Mouse (Mus musculus) c-Kit-negative CD71-positive TER-119-positive erythroid progenitor cells, embryonic 14.5 days (primary cell): ENCODE data around the gene Zdhhc24.
"Not testable (repeated sequence)": the region's sequence is repeated elsewhere in the genome, so short reads cannot be mapped to it uniquely, and the experiment has no call there.

Source experiments
- DNase-seq: peaks from one replicate; pipeline ENCODE4 v3.0.0-alpha.2; 2013; ENCODE audit warnings: low read depth, low spot score

Zdhhc24 gene

GRCm38 (mm10) chr19:4878405-4879323 lies at the start of gene Zdhhc24:
Zdhhc24 (plus strand) TSS chr19:4878668.
- peak; percentile 94 for DNase-seq

DNA sequence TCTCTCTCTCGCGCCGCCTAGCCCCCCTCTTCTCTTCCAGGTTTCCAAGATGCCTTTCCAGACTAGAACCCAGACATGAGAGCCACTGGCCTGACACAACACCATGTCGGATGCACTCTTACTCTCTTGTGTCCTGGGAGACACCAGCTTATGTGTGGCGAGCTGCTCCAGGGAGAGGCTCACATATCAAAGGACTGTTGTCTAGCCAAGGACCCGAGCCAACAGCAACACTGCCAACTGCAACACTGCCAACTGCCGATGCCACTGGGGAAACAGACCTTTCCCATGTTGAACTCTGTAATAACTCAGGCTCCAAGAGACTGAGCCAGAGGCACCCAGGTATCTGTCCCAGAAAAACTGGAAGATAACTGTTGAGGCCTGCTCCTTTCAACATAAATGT lies 49.3 kb upstream of the Zdhhc24 start:
- no peak for DNase-seq

- no peak for DNase-seq
These were observed 44.5 kb upstream of the Zdhhc24 start for GRCm38 (mm10) chr19:4833977-4834376.

- no peak for DNase-seq
These were observed 42.4 kb upstream of the Zdhhc24 start for GRCm38 (mm10) chr19:4836096-4836495.

DNA sequence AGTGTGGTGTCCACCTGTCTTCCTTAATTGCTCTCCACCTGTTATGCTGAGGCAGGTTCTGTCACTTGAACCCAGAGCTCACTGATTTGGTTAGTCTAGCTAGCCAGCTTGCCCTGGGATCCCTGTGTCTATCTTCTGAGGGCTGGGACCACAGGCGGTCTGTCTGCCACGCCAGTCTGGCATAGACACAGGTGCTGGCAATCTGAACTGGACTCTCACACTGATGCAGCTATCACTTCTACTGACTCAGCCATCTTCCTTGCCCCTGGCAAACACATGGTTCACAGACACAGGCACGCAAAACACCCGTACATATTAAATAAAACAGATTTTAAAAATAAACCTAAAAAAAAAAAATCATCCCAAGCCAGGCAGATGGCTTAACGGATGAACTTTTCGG lies 41.4 kb upstream of the Zdhhc24 start:
- DNase-seq = no peak

DNA sequence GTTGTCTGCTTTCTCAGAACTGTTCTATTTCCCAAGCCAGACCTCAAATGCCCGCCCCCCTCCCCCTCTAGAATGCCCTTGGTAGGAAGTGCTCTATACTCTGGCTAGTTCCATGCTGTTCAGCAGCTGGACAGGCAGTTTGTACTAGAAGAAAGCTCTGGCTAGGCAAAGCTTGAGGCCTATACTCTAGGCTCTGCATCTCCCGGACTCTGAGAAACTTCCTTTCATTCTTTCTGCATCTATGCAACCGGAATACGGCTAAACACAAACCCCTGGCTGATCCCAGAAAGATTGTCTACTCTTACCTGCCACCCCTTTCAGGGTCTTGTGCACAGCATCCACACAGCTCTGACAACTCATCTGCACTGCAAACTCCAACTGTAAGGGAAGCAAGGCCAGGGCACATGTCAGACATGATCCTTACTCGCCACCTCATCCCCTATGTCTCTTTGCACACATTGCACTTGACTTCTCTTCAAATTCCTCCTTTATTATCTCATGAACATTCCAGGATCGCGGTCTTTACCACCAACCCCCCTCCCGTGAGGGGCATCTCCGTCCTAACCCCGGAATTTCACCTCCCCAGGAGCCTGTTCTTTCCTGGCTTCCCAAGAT lies 39.8 kb upstream of the Zdhhc24 start:
- no peak for DNase-seq

- DNase-seq = peak; percentile 93
These were observed 39.3 kb upstream of the Zdhhc24 start, which contains the start of the genes Ccs and Ccdc87 for GRCm38 (mm10) chr19:4839149-4839548. Ccs (minus strand) TSS chr19:4839332. Ccdc87 (plus strand) TSS chr19:4839366.

DNA sequence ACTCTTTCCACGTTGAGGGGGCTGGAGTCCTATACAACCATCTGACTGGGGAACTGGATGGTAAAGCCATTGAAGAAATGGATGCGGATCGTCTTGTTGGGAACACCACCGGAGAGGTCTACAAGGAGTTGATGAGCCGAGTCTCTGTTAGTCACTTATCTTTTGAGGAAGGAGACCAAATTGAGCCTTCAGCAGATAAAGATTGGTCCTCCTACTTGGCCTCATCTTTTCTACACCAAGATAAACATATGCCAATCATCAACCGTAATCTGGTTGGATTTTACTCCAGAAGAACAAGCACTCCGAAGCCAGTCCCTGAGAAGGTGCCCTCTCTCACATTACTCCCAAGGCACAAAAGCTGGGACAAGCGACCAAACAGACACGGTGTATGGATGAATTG lies 37.6 kb upstream of the Zdhhc24 start:
- DNase-seq = no peak

- no peak for DNase-seq
These were observed 35.9 kb upstream of the Zdhhc24 start for GRCm38 (mm10) chr19:4842611-4843010.

DNA sequence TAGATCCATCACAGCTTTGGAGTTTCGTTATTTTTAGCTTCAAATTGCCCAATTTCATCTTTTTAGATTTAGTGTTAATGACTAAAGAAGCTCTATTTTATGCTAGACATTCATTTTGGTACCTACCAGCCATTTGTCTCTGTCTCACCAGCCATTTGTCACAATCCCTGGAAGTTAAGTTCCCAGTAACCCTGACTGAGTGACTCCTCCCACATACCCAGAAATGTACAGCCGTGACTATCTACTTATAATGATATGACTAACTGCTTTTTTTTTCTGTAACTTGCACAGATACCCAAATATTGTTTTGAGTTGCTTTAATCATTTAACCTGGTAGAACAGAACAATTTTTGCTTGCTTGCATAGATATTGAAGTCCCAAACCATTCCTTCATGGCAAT lies 32.6 kb upstream of the Zdhhc24 start:
- DNase-seq = no peak

DNA sequence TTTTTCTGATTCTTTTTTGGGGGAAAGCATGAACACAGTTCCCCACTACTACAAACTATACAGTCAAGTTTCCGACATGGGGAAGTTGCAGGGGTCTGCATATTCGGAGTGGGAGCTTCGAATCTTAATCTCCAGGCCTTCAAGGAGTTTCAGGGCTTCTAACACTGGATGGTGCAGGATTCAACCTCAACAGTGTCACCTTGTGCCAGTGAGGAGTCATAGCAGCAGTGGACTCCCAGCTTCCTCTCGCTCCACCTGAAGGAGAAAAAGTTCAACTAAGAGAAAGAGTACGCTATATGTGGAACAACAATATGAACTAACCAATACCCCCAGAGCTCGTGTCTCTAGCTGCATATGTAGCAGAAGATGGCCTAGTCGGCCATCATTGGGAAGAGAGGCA lies 31.0 kb upstream of the Zdhhc24 start:
- no peak for DNase-seq

- no peak for DNase-seq
These were observed 28.7 kb upstream of the Zdhhc24 start for GRCm38 (mm10) chr19:4849800-4850199.

GRCm38 (mm10) chr19:4850281-4850680 lies 28.2 kb upstream of the Zdhhc24 start:
- DNase-seq = no peak

GRCm38 (mm10) chr19:4854552-4855469 lies 23.7 kb upstream of the Zdhhc24 start, which contains the start of gene Ctsf:
Ctsf (plus strand) TSS chr19:4855130.
- no peak for DNase-seq

DNA sequence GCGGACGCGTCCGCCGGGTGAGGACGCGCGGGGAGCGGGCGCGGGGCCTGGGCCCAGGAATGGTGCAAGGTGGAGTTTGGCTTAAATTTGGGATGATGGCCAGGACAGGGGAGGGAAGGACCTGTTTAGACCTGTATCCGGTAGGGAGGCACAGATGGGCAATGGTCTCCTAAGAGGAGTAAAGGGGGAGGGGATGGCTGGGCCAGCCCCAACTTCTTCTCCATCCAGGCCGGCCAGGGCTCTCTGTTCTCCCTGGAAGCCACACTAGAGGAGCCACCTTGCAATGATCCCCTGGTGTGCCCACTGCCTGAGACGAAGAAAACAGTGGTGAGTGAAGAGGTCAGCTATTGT lies 23.0 kb upstream of the Zdhhc24 start:
- DNase-seq = no peak

GRCm38 (mm10) chr19:4855951-4856350 lies 22.5 kb upstream of the Zdhhc24 start:
- no peak for DNase-seq

DNA sequence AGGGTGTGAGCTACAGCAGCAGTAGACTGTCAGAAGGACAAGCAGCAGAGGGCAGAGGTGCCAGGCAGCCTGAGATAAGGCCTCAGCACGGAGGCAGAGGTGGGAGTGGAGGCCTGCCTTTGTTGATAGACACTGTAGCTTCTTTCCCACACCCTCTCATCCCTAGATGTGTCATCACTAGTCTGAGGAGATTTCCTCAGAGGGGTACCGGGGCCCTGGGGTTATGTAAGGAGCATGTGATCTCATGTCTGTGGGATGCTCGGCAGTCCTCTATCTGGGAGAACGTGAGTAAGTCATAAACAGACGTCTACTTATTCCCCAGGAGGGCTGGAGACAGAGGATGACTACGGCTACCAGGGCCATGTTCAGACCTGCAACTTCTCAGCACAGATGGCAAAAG lies 19.4 kb upstream of the Zdhhc24 start:
- peak; percentile 80 for DNase-seq

GRCm38 (mm10) chr19:4863048-4863447 lies 15.4 kb upstream of the Zdhhc24 start:
- DNase-seq = no peak

- no peak for DNase-seq
These were observed 13.3 kb upstream of the Zdhhc24 start for GRCm38 (mm10) chr19:4865147-4865546.

- not testable (repeated sequence) for DNase-seq
These were observed 3.9 kb upstream of the Zdhhc24 start for GRCm38 (mm10) chr19:4874613-4875012.

DNA sequence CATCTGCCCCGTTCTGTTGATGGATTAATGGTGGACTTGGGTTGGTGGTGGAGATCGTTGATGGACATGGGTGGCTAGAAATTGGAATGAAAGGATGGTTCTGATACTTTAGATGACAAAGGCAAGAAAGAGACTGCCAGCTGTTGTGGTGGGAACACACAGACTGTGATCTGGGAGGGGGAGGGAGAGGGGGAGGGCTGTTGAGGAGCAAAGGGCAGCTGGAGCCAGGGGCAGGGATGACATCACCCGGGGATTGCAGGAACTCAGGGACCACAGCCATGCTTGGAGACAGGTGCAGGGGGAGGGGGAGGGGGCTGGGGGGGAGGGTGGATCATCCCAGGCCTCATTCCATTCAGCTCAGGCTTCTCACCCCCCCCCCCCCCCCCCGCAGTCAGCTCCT lies 2.2 kb upstream of the Zdhhc24 start:
- DNase-seq = no peak

- no peak for DNase-seq
These were observed 1.7 kb upstream of the Zdhhc24 start for GRCm38 (mm10) chr19:4876755-4877154.
